Mouse (Mus musculus): ENCODE results near the gene Hist1h4f. TPM values are rescaled to one million over a fixed set of nuclear protein-coding genes. Genes with fewer than 3 reads are reported as not detected.
"Not testable (repeated sequence)": the region's sequence is repeated elsewhere in the genome, so short reads cannot be mapped to it uniquely, and the experiment has no call there.

The Hist1h4f gene
- total and polyA plus RNA-seq, 3 experiments, result 0.88 to 19.6 (median 14.7) TPM

DNA sequence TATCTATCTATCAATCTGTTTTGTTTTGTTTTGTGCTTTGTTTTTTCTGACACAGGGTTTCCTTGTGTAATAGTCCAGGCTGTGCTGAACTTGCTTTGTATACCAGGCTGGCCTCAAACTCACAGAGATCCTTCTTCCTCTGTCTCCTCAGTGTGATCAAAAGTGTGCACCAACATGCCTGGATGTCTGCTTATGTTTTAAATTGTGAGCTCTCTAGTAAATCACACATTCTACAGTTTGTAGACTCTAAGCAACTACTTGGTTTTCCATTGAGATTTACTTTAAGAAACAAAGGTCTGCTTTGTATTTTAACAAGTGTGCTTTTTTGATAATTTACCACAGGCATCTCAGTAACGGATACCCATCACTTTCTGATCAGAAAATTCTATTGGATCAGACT lies 26.4 kb upstream of the Hist1h4f start:
- WGBS, result 96% methylated on average over 1 of the region's 1 CpGs
- no peaks in the 10 kb centered on the region for H3K79me2 ChIP-seq (replicated peaks; ENCODE audit: control insufficient read depth, insufficient read depth, low read length)
- no peak for DNase-seq
- intact Hi-C loops (cut with DNase I), result no loop called here
- H3K27ac ChIP-seq, result no peak overlapping the region
- H3K36me3 ChIP-seq (ENCODE audit: control insufficient read depth, insufficient read depth, low read length), result peaks cover 4% of the 10 kb centered on the region; the same call in 1 of the 2 replicates
- no peak for TF ChIP-seq CTCF (IDR thresholded peaks at IDR 0.05)
- no peak for TF ChIP-seq EP300 (IDR thresholded peaks at IDR 0.05; ENCODE audit: insufficient read depth, low read depth, low read length)
- TF ChIP-seq POLR2A (IDR thresholded peaks at IDR 0.05; ENCODE audit: insufficient read depth, low read depth, low read length), result no peak
- H3K4me1 ChIP-seq (ENCODE audit: control insufficient read depth, insufficient read depth, low read length), result peaks cover 1% of the 10 kb centered on the region
- no peak overlapping the region for H3K9ac ChIP-seq (ENCODE audit: low read depth, low read length)
- H3K4me3 ChIP-seq, result no peak overlapping the region
- H3K27me3 ChIP-seq (ENCODE audit: control insufficient read depth, insufficient read depth, low read length), result no peaks in the 10 kb centered on the region

DNA sequence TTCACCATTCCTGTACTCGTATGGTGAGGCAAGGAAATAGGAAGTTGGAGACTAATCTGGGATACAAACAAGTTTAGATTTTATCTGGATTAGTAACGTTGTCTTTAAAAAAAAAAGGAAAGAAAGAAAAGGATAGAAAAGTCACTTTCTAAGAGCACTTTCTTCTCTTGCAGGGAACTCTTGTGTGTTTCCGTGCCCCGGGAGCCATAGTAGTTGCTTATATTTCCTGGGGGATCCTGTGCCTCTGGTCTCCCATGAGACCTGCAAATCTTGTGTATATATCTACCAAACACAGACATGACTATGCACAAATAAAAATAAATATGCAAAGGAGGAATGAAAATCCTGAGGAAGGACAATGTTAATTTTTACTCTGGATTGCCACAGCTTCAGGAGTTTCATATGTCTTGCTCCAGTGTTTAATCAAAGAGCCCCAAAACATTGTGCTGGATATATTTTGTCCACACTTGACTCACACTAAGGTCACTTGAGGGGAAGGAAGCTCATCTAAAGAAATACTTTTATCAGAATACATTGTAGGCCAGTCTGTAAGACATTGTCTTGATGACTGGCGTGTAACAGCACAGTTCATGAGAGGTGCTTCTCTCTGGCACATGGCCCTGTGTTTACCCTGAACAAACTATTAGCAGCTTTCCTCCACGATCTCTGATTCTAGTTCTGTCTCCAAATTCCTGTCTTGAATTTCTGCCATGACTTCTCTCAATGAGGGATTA lies 25.6 kb upstream of the Hist1h4f start:
- no peak overlapping the region for H3K27ac ChIP-seq
- H3K36me3 ChIP-seq (ENCODE audit: control insufficient read depth, insufficient read depth, low read length), result peaks cover 5% of the 10 kb centered on the region
- TF ChIP-seq POLR2A (IDR thresholded peaks at IDR 0.05; ENCODE audit: insufficient read depth, low read depth, low read length) (no peak), CTCF (IDR thresholded peaks at IDR 0.05) (no peak), EP300 (IDR thresholded peaks at IDR 0.05; ENCODE audit: insufficient read depth, low read depth, low read length) (no peak)
- 62% methylated on average over 6 of the region's 6 CpGs for WGBS
- H3K9ac ChIP-seq (ENCODE audit: low read depth, low read length), result no peak overlapping the region
- H3K79me2 ChIP-seq (replicated peaks; ENCODE audit: control insufficient read depth, insufficient read depth, low read length), result no peaks in the 10 kb centered on the region
- H3K27me3 ChIP-seq (ENCODE audit: control insufficient read depth, insufficient read depth, low read length), result no peaks in the 10 kb centered on the region
- no peak for DNase-seq
- H3K4me1 ChIP-seq (ENCODE audit: control insufficient read depth, insufficient read depth, low read length), result peaks cover 3% of the 10 kb centered on the region
- intact Hi-C loops (cut with DNase I), result no loop called here
- H3K4me3 ChIP-seq, result no peak overlapping the region

DNA sequence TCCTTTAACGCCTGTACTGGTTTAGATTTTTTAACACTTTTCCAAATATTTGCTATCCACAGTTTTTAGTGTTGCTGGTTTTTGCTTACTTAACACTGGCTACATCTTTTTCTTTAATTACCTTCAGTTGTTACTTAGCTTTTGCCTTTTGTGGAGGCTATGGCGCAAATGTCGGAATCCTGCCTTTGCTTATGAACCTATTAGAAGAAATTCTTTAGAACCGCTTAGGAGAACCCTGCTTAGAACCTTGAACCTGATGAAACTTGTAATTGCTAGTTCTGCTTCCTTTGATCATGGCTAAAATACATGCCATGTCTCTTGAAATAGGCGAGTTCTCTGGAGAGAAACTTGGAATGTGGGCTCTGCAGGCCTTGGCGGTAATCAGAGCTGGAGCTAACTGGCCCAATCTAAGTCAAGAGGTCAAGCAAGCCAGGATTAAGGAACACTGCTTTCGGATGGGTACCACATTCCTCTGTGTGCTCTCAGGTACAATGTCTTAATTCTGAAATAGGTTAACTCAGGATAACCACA lies 25.0 kb upstream of the Hist1h4f start:
- no peak for DNase-seq
- peak overlapping the region; percentile 33; the same call in 1 of the 2 replicates for H3K4me3 ChIP-seq
- no peaks in the 10 kb centered on the region for H3K79me2 ChIP-seq (replicated peaks; ENCODE audit: control insufficient read depth, insufficient read depth, low read length)
- no peak overlapping the region for H3K27ac ChIP-seq
- H3K36me3 ChIP-seq (ENCODE audit: control insufficient read depth, insufficient read depth, low read length), result peaks cover 6% of the 10 kb centered on the region
- H3K4me1 ChIP-seq (ENCODE audit: control insufficient read depth, insufficient read depth, low read length), result peaks cover 4% of the 10 kb centered on the region
- no peaks in the 10 kb centered on the region for H3K27me3 ChIP-seq (ENCODE audit: control insufficient read depth, insufficient read depth, low read length)
- no peak overlapping the region for H3K9ac ChIP-seq (ENCODE audit: low read depth, low read length)
- intact Hi-C loops (cut with DNase I), result no loop called here
- TF ChIP-seq POLR2A (IDR thresholded peaks at IDR 0.05; ENCODE audit: insufficient read depth, low read depth, low read length), result no peak
- no peak for TF ChIP-seq EP300 (IDR thresholded peaks at IDR 0.05; ENCODE audit: insufficient read depth, low read depth, low read length)
- no peak for TF ChIP-seq CTCF (IDR thresholded peaks at IDR 0.05)
- 61% methylated on average over 7 of the region's 7 CpGs for WGBS

DNA sequence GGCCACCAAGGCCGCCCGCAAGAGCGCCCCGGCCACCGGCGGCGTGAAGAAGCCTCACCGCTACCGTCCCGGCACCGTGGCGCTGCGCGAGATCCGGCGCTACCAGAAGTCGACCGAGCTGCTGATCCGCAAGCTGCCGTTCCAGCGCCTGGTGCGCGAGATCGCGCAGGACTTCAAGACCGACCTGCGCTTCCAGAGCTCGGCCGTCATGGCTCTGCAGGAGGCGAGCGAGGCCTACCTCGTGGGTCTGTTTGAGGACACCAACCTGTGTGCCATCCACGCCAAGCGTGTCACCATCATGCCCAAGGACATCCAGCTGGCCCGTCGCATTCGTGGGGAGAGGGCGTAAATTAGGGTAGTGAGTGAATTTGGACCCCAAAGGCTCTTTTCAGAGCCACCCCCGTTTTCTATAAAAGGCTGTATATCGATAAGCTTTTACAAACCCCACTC lies 24.4 kb upstream of the Hist1h4f start:
- H3K27me3 ChIP-seq (ENCODE audit: control insufficient read depth, insufficient read depth, low read length); H3K79me2 ChIP-seq (replicated peaks; ENCODE audit: control insufficient read depth, insufficient read depth, low read length); intact Hi-C loops (cut with DNase I); H3K27ac ChIP-seq; H3K4me1 ChIP-seq (ENCODE audit: control insufficient read depth, insufficient read depth, low read length); DNase-seq; H3K36me3 ChIP-seq (ENCODE audit: control insufficient read depth, insufficient read depth, low read length): not testable (repeated sequence)
- 13% methylated on average over 15 of the region's 40 CpGs for WGBS
- Histone ChIP-seq H3K9ac (ENCODE audit: low read depth, low read length) (peak overlapping the region; percentile 52; the same call in 1 of the 2 replicates), H3K4me3 (peak overlapping the region; percentile 47)

DNA sequence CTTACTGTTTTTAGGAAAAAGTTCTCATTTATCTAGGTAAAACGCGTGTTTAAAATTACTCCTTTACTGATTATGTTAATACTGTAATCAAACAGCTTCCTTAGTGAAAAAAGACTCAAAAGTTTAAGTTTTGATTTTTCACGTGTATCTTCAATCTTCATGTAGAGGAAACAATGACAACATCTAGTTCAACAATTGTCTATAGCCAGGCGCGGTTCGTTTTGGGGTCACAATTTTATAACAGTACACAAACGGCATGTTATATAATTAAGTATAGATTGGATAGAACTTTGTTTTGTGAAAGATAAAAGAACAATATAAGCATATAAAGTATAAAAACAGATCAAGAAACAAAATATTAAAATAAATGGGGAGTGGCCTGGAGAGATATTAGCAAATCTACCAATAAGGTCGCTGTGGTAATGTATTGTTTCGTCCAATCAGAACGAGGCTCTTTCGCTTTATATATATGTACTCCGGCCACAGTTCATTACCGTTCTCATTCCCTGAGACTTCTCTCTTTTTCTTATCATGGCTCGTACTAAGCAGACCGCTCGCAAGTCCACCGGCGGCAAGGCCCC lies 23.9 kb upstream of the Hist1h4f start, which contains the start of gene Hist1h3d:
TSS of gene Hist1h3d (plus strand) at position 493 of the 581 bp plus-strand sequence.
- intact Hi-C loops (cut with DNase I), result no loop called here
- TF ChIP-seq EP300 (IDR thresholded peaks at IDR 0.05; ENCODE audit: insufficient read depth, low read depth, low read length), result no peak
- TF ChIP-seq POLR2A (IDR thresholded peaks at IDR 0.05; ENCODE audit: insufficient read depth, low read depth, low read length), result peak; percentile 39; the same call in 1 of the 2 replicates
- TF ChIP-seq CTCF (IDR thresholded peaks at IDR 0.05), result no peak
- Histone ChIP-seq H3K9ac (ENCODE audit: low read depth, low read length) (peak within 1 kb of the TSS; percentile 52; the same call in 1 of the 2 replicates), H3K27ac (peak within 1 kb of the TSS; percentile 6), H3K27me3 (ENCODE audit: control insufficient read depth, insufficient read depth, low read length) (no peaks in the 10 kb centered on the region), H3K4me1 (ENCODE audit: control insufficient read depth, insufficient read depth, low read length) (peaks cover 4% of the 10 kb centered on the region), H3K4me3 (peak within 1 kb of the TSS; percentile 47), H3K36me3 (ENCODE audit: control insufficient read depth, insufficient read depth, low read length) (peaks cover 6% of the 10 kb centered on the region), H3K79me2 (replicated peaks; ENCODE audit: control insufficient read depth, insufficient read depth, low read length) (no peaks in the 10 kb centered on the region)
- 9% methylated on average over 18 of the region's 18 CpGs for WGBS
- DNase-seq, result peak in 1 of 2 experiments; percentile 46

DNA sequence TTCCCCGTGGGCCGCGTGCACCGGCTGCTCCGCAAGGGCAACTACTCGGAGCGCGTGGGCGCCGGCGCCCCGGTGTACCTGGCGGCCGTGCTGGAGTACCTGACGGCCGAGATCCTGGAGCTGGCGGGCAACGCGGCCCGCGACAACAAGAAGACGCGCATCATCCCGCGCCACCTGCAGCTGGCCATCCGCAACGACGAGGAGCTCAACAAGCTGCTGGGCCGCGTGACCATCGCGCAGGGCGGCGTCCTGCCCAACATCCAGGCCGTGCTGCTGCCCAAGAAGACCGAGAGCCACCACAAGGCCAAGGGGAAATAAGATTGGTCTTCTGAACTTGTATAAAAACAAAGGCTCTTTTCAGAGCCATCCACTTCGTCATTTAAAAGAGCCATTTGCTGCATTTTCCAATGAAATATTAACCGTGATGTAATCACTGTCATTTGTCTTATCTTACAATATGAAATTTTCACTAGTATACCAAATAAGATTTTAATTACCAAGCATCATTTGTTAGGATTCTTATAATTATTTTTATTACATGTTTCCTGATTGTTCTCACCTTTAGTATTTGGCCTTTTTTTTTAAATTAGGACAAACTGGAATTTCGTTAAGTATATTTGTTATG lies 23.2 kb upstream of the Hist1h4f start:
- DNase-seq; H3K4me1 ChIP-seq (ENCODE audit: control insufficient read depth, insufficient read depth, low read length); intact Hi-C loops (cut with DNase I); H3K79me2 ChIP-seq (replicated peaks; ENCODE audit: control insufficient read depth, insufficient read depth, low read length); H3K9ac ChIP-seq (ENCODE audit: low read depth, low read length); H3K36me3 ChIP-seq (ENCODE audit: control insufficient read depth, insufficient read depth, low read length); H3K27me3 ChIP-seq (ENCODE audit: control insufficient read depth, insufficient read depth, low read length): not testable (repeated sequence)
- H3K4me3 ChIP-seq, result peak overlapping the region; percentile 43
- peak overlapping the region; percentile 6; the same call in 1 of the 2 replicates for H3K27ac ChIP-seq
- 9% methylated on average over 11 of the region's 39 CpGs for WGBS

DNA sequence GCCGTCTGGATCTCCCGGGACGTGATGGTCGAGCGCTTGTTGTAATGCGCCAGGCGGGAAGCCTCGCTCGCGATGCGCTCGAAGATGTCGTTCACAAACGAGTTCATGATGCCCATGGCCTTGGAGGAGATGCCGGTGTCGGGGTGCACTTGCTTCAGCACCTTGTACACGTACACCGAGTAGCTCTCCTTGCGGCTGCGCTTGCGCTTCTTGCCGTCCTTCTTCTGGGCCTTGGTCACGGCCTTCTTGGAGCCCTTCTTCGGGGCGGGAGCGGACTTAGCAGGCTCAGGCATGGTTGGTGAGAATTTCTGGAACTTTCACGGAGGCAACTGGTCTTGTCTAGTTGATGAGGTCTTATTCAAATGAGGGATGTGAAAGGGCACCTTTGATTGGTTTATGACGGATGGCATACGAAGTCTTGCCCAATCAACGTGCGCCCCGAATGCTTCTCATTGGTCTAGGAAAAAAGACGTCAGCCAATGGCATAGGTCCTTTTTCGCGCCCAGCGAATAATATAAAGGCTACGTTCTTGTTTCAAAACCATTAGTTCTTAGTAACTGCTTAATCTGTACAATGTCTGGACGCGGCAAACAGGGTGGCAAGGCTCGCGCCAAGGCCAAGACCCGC lies 22.6 kb upstream of the Hist1h4f start, which contains the start of the genes Hist1h2bf and Hist1h2ad:
TSS of gene Hist1h2bf (minus strand) at position 299 of the 627 bp plus-strand sequence.
TSS of gene Hist1h2ad (plus strand) at position 484 of the 627 bp plus-strand sequence.
- H3K27ac ChIP-seq, result peak within 1 kb of the TSS; percentile 57
- intact Hi-C loops (cut with DNase I); H3K27me3 ChIP-seq (ENCODE audit: control insufficient read depth, insufficient read depth, low read length); H3K36me3 ChIP-seq (ENCODE audit: control insufficient read depth, insufficient read depth, low read length); H3K4me1 ChIP-seq (ENCODE audit: control insufficient read depth, insufficient read depth, low read length); H3K79me2 ChIP-seq (replicated peaks; ENCODE audit: control insufficient read depth, insufficient read depth, low read length): not testable (repeated sequence)
- 12% methylated on average over 42 of the region's 42 CpGs for WGBS
- 0 out of 2 replicates have a peak within 1 kb of the TSS, but pooled peaks have one; percentile 13 for H3K9ac ChIP-seq (ENCODE audit: low read depth, low read length)
- peak within 1 kb of the TSS; percentile 43 for H3K4me3 ChIP-seq
- peak; percentile 73 to 89 for DNase-seq

Data from heart, adult 2 months (tissue).